Mouse (Mus musculus): ENCODE data around the gene Hrct1. TPM values are rescaled to one million over a fixed set of nuclear protein-coding genes. Genes with fewer than 3 reads are reported as not detected.

The Hrct1 gene
- total and polyA plus RNA-seq, 3 experiments = 0.16 TPM; not detected in 2

DNA sequence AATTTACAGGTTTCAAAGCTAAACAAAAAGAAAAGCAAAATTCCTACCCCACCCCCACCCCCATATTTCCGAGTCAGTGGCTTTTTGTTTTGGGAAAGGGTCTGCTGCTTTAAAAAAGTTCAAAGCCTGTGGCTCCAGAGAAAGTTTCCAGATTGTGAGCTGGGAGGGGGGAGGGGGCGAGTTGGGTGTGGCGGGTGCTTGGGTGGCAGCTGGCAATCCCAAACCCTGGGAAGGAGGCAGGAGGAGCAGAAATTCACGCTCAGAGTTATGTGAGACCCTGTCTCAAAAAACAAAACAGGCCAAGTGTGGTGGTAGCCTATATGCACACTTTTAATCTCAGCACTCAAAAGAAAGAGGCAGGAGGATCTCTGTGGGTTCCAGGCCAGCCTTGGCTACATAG is 15.6 kb downstream of the Hrct1 start:
- Histone ChIP-seq H3K4me3 (ENCODE audit: low read depth, low read length) (no peak overlapping the region), H3K9me3 (replicated peaks) (no peaks in the 10 kb centered on the region), H3K36me3 (replicated peaks) (no peaks in the 10 kb centered on the region), H3K27me3 (ENCODE audit: insufficient read depth, low read length) (peaks cover 7% of the 10 kb centered on the region; the same call in 1 of the 2 replicates), H3K4me1 (ENCODE audit: insufficient read depth, low read depth, low read length) (no peaks in the 10 kb centered on the region)
- ATAC-seq (ENCODE audit: extremely low read depth, insufficient number of reproducible peaks, low FRiP score, poor library complexity, severe bottlenecking) (no peak), DNase-seq (ENCODE audit: low spot score) (no peak)
- no peak for TF ChIP-seq GATA2 (IDR thresholded peaks at IDR 0.05; ENCODE audit: borderline replicate concordance, low read depth, low read length)
- no peak for TF ChIP-seq TAL1 (conservative IDR thresholded peaks at IDR 0.05; ENCODE audit: low read depth, low read length)
- TF ChIP-seq GATA1 (IDR thresholded peaks at IDR 0.05; ENCODE audit: borderline replicate concordance, low read length) = no peak
- no peak for TF ChIP-seq POLR2AphosphoS5 (IDR thresholded peaks at IDR 0.05; ENCODE audit: insufficient replicate concordance, low read depth, low read length)
- no peak for TF ChIP-seq CTCF (IDR thresholded peaks at IDR 0.05; ENCODE audit: low read depth, low read length)

- Histone ChIP-seq H3K4me3 (ENCODE audit: low read depth, low read length) (no peak overlapping the region), H3K4me1 (ENCODE audit: insufficient read depth, low read depth, low read length) (no peaks in the 10 kb centered on the region), H3K27me3 (ENCODE audit: insufficient read depth, low read length) (peaks cover 7% of the 10 kb centered on the region; the same call in 1 of the 2 replicates), H3K9me3 (replicated peaks) (no peaks in the 10 kb centered on the region), H3K36me3 (replicated peaks) (no peaks in the 10 kb centered on the region)
- ATAC-seq (ENCODE audit: extremely low read depth, insufficient number of reproducible peaks, low FRiP score, poor library complexity, severe bottlenecking) = no peak
- no peak for TF ChIP-seq GATA1 (IDR thresholded peaks at IDR 0.05; ENCODE audit: borderline replicate concordance, low read length)
- no peak for TF ChIP-seq POLR2AphosphoS5 (IDR thresholded peaks at IDR 0.05; ENCODE audit: insufficient replicate concordance, low read depth, low read length)
- DNase-seq (ENCODE audit: low spot score) = no peak
Measured at GRCm38 (mm10) chr4:43743099-43743498, 16.1 kb downstream of the Hrct1 start.

DNA sequence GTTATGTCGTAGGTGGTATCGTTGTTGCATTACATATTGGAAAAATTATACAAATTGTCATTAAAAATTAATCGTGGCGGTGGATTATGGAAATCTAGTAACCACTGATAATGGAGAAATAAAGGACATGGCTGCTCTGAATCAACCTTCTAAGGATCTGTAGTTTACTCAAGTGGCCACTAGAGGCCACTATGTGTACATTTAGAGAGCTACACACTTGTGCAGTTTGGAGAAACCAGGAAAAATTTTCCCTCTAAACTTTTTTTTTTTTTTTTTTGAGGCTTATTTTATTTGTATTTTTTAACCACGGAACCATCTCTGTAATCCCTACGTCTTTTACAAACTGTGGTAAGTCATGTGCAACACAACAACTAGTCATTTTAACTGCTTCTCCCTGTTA is 18.2 kb downstream of the Hrct1 start:
- ATAC-seq (ENCODE audit: extremely low read depth, insufficient number of reproducible peaks, low FRiP score, poor library complexity, severe bottlenecking) (no peak), DNase-seq (ENCODE audit: low spot score) (no peak)
- H3K4me1 ChIP-seq (ENCODE audit: insufficient read depth, low read depth, low read length) = no peaks in the 10 kb centered on the region
- H3K4me3 ChIP-seq (ENCODE audit: low read depth, low read length) = no peak overlapping the region
- H3K27me3 ChIP-seq (ENCODE audit: insufficient read depth, low read length) = peaks cover 4% of the 10 kb centered on the region; the same call in 1 of the 2 replicates
- H3K36me3 ChIP-seq (replicated peaks) = no peaks in the 10 kb centered on the region
- TF ChIP-seq CTCF (IDR thresholded peaks at IDR 0.05; ENCODE audit: low read depth, low read length) (no peak), GATA1 (IDR thresholded peaks at IDR 0.05; ENCODE audit: borderline replicate concordance, low read length) (no peak), POLR2AphosphoS5 (IDR thresholded peaks at IDR 0.05; ENCODE audit: insufficient replicate concordance, low read depth, low read length) (no peak), GATA2 (IDR thresholded peaks at IDR 0.05; ENCODE audit: borderline replicate concordance, low read depth, low read length) (no peak), TAL1 (conservative IDR thresholded peaks at IDR 0.05; ENCODE audit: low read depth, low read length) (no peak)
- no peaks in the 10 kb centered on the region for H3K9me3 ChIP-seq (replicated peaks)

GRCm38 (mm10) chr4:43757213-43757612 is 30.2 kb downstream of the Hrct1 start:
- no peak overlapping the region for H3K4me3 ChIP-seq (ENCODE audit: low read depth, low read length)
- H3K36me3 ChIP-seq (replicated peaks) = no peaks in the 10 kb centered on the region
- ATAC-seq (ENCODE audit: extremely low read depth, insufficient number of reproducible peaks, low FRiP score, poor library complexity, severe bottlenecking) (no peak), DNase-seq (ENCODE audit: low spot score) (no peak)
- TF ChIP-seq GATA1 (IDR thresholded peaks at IDR 0.05; ENCODE audit: borderline replicate concordance, low read length) = no peak
- no peak for TF ChIP-seq POLR2AphosphoS5 (IDR thresholded peaks at IDR 0.05; ENCODE audit: insufficient replicate concordance, low read depth, low read length)
- no peak for TF ChIP-seq GATA2 (IDR thresholded peaks at IDR 0.05; ENCODE audit: borderline replicate concordance, low read depth, low read length)
- TF ChIP-seq TAL1 (conservative IDR thresholded peaks at IDR 0.05; ENCODE audit: low read depth, low read length) = no peak
- TF ChIP-seq CTCF (IDR thresholded peaks at IDR 0.05; ENCODE audit: low read depth, low read length) = no peak
- no peaks in the 10 kb centered on the region for H3K4me1 ChIP-seq (ENCODE audit: insufficient read depth, low read depth, low read length)
- no peaks in the 10 kb centered on the region for H3K9me3 ChIP-seq (replicated peaks)
- H3K27me3 ChIP-seq (ENCODE audit: insufficient read depth, low read length) = 0 out of 2 replicates have a peak, but pooled peaks cover 3% of the 10 kb centered on the region

DNA sequence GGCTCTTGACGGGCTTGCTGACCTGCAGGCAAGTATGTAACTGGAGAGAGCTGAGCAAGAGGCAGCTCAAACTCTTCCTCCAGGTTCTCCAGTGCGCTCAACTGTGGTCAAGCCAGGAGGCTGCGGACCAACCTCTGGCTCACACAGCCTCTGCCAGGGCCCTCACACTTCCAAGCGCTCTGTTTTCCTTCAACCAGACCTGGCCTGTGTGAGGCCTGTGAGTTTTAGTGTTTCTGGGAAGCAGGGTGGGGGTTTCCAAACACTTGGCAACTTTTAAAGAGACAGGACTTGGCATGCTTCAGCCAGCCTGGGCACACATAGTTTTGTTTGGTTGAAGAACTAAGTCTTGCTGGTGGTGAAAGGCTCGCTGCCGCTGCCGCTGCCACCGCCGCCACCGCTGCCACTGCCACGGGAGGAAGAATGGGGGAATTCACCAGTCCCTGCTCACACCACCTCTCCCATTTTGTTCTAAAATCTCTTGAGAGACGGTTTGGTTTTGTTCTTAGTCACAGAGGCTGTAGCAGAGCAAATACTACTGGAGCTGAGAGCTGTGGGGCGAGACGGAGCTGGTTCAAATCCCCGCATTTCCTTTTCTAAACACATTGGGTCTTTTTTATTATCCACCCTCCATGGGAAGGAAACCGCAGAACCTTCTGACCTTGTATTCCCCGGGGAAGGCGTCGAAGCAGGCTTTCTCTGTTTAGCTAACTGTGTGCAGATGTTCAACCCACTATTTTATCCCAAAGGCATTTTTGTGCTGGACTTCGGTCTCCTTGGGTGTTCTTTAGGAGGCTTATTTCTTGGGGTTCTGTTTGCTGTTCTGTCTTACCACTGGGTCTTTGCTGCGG is 32.8 kb downstream of the Hrct1 start:
- no peak for TF ChIP-seq POLR2AphosphoS5 (IDR thresholded peaks at IDR 0.05; ENCODE audit: insufficient replicate concordance, low read depth, low read length)
- Histone ChIP-seq H3K4me3 (ENCODE audit: low read depth, low read length) (no peak overlapping the region), H3K36me3 (replicated peaks) (no peaks in the 10 kb centered on the region), H3K9me3 (replicated peaks) (0 out of 2 replicates have a peak, but pooled peaks cover 3% of the 10 kb centered on the region), H3K4me1 (ENCODE audit: insufficient read depth, low read depth, low read length) (no peaks in the 10 kb centered on the region), H3K27me3 (ENCODE audit: insufficient read depth, low read length) (0 out of 2 replicates have a peak, but pooled peaks cover 3% of the 10 kb centered on the region)
- ATAC-seq (ENCODE audit: extremely low read depth, insufficient number of reproducible peaks, low FRiP score, poor library complexity, severe bottlenecking) (no peak), DNase-seq (ENCODE audit: low spot score) (no peak)

- Histone ChIP-seq H3K36me3 (replicated peaks) (no peaks in the 10 kb centered on the region), H3K4me3 (ENCODE audit: low read depth, low read length) (no peak overlapping the region), H3K27me3 (ENCODE audit: insufficient read depth, low read length) (0 out of 2 replicates have a peak, but pooled peaks cover 3% of the 10 kb centered on the region)
Measured at GRCm38 (mm10) chr4:43760460-43760859, 33.5 kb downstream of the Hrct1 start.

More at GRCm38 (mm10) chr4:43760460-43760859, 33.5 kb downstream of the Hrct1 start:
- H3K4me1 ChIP-seq (ENCODE audit: insufficient read depth, low read depth, low read length) = no peaks in the 10 kb centered on the region
- ATAC-seq (ENCODE audit: extremely low read depth, insufficient number of reproducible peaks, low FRiP score, poor library complexity, severe bottlenecking) (no peak), DNase-seq (ENCODE audit: low spot score) (no peak)
- no peak for TF ChIP-seq TAL1 (conservative IDR thresholded peaks at IDR 0.05; ENCODE audit: low read depth, low read length)
- 0 out of 2 replicates have a peak, but pooled peaks have one; percentile 11 for TF ChIP-seq CTCF (IDR thresholded peaks at IDR 0.05; ENCODE audit: low read depth, low read length)
- 0 out of 2 replicates have a peak, but pooled peaks cover 3% of the 10 kb centered on the region for H3K9me3 ChIP-seq (replicated peaks)
